Mouse (Mus musculus): ENCODE data around the gene Cenpo. TPM values are rescaled to one million over a fixed set of nuclear protein-coding genes. Genes with fewer than 3 reads are reported as not detected.

Cenpo gene
- total RNA-seq, 4 experiments from 2014 or later = 3.3 to 5.7 (median 4.7) TPM

DNA sequence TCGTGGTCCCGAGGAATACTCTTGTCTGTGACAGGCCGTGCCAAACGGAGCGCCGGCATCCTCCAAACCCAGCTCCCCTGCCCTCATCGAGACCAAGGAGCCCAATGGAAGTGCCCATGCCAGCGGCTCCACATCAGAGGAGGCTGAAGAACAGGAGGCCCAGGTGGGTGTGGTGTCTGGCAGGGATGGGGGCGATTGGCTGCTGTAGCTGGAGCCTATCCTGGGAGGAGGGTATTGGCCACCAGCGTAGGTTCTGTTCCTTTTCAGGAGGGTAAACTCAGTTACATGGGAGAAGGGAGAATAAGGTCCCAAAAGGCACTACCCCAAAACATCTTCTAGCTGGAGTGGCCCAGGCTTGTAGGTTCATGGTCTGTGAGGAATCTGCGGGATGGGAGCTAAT lies 34.8 kb downstream of the Cenpo start:
- DNase-seq (ENCODE audit: low spot score in 2 of 2) = no peak

DNA sequence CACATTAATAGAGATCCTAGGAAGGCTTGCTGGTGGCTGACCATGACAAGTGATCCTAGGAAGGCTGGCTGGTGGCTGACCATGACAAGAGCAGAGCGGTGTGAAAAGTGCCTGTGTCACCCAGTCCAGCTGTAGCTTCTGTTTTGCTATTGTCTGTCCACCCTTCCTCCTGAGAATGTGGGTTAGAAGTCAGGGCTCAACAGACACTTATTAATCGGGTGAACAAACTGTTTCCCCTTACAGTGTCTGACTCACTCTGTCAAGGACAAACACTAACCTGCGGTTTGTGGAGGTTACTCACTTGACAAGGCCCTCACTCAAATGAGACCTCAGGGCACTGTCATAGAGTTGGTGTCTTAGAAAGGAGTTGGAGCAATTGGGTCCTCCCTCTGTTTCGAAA lies 35.4 kb downstream of the Cenpo start:
- DNase-seq (ENCODE audit: low spot score in 2 of 2) = no peak

DNA sequence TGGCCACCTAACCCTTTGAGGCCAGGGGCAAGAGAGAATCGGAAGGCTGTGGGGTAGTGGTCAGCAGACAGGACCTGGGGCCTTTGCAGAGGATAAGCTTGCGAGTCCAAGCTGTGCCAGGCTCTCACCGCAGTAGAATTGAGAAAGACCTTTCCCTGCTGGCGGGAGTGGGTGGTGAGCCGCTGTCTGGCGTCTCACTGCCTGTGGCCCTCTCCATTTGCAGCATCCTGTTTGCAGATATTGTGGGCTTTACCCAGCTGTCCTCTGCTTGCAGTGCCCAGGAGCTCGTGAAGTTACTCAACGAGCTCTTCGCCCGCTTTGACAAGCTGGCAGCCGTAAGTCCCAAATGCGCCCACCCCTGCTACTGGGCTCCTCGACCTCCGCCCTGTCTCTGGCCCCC lies 39.5 kb downstream of the Cenpo start:
- peak; percentile 54 for DNase-seq (ENCODE audit: low spot score in 2 of 2)

DNA sequence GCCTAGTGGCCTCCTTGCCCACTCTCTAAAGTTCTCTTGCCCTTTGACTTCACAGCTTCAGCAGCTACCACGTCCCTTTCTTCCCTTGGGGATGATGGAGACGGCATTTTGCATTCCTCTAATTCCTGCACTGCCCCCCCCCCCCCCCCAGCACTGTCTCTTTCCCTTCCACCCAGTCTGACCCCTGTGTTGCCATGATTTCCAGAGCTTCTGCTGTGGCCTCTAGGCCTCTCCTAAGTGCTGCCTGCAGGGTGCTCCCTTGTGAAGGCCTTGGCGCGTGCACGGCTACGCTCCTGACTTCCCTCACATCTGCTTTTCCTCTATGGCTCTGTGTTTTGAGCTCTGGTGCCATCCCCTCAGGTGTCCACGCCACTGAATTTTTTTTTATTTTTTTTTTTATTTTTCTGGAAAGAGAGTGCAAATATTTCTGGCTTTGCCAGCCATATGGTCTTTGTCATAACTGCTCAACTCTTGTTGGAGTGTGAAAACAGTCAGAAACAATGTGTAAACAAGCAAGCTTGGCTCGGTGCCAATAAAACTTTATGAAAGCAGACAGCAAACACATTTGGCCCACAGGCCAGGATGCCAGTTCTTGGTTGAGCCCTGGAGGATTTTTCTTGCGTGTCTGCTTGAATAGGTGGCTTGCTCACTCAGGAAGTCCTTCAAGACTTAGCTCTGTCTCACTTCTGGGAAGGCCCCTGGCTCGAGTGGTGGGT lies 40.9 kb downstream of the Cenpo start:
- DNase-seq (ENCODE audit: low spot score in 2 of 2) = no peak

DNA sequence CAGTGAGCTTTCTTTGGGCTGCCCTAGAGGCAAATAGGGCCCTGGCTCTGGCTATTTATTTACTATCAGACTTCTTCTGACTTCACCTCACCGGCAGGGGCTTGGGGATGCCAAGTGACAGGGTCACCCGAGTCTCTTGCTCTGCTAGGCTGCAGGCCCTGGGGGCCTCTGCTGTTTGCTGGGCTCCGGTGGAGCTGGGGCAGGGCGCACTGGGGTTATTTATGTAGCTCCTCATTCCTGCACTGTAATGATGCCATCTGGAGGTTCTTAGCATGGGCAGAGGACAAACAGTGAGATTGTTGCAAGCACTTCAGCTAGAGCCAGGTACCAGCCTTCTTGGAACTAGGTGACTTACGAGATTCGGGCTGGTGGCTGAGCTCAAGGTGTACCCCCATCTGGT lies 41.6 kb downstream of the Cenpo start:
- DNase-seq (ENCODE audit: low spot score in 2 of 2) = no peak

DNA sequence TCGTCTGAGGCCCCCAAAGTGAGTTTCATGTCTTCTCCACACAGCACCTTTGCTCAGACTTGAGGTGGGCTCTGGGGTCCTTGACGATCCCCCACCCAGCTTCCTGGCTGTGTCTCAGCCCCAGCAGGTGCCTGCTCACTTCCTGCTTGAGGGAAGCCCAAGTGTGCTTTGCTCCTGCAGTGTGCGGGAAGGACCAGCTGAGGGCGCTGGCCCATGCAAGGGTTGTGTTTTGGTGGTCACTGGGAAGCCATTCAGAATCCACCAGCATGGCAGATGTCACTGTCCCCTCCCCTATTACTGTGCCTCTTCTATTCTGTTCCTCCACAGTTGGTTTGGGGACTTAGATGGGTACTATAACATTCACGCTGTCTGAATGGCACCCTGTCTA lies 45.0 kb downstream of the Cenpo start:
- no peak for DNase-seq (ENCODE audit: low spot score in 2 of 2)

DNA sequence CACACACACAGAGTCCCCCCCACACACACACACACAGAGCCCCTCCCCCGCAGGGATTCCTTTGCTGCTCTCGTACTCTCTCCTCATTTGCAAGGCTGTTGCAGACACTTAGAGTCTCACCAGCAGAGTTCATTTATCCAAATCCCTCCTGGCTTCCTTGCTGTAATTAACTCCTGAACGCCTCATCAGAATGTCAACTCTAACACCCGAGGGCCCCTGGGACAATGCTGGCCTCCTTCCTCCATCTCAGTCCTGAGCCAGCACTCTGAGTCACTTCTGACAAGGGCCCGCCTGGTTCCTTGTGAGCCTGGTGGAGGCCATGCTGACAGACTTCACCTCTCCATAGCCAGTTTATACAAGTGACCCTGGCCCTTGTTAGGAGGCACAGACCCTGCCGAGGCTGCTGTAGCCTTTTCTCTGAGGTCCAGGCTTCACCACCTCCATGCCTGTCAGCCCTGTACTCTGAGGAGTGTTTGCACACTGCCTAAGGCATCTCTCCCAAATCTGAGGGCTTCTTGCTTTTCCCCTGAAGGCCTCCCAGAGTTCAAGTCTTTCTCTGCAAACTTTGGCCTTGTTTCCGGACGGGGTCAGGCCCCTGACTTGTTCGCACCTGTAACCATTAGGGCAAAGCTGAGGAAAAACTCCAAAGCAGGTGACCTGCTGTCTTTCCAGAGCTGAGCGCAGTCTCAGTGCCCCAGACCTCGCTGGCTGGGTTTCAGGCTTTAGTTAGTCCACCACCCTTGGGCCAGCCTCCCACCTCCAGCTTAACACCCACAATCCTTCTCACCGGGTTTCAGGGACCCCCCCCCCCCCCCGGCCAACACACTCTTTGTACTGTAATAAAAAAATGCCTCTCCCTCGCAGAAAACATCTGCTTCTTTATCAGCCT lies 45.7 kb downstream of the Cenpo start:
- DNase-seq (ENCODE audit: low spot score in 2 of 2) = no peak

DNA sequence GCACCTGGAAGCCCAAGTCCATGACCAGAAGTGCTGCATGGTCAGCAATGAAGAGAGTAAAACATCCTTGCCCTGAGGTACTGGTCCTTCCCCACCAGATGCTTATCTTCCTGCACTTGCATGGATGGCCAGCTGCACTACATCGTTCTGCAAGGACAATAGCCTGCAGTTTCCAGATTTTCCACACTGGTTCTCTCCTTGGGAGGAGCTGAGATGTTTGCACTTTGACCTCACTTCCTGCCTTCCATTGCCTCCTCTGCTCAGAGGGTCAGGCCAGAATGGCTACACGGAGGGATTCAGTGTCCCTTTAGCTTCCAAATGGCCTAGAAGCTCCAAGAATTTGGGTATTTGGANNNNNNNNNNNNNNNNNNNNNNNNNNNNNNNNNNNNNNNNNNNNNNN lies 49.4 kb downstream of the Cenpo start:
- no peak for DNase-seq (ENCODE audit: low spot score in 2 of 2)

DNA sequence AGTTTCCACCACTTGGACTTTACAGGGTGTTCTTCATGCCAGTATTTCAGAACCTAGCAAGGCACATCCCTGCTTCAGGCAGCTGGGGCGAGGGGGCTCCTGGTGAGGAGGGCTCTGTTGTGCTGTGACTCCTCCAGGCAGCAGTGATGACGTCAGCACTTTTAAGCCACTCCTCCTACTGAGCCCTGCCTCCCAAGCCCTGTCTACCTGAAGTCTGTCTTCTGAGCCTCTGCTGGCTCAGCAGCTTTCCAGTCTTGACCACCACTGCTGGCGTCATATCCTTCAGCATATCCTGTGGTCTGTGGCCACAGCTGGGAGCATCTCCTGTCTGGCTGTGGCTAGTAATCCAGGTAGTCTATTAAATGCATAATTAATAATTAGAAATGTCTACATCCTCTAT lies 53.6 kb downstream of the Cenpo start:
- DNase-seq (ENCODE audit: low spot score in 2 of 2) = no peak

DNA sequence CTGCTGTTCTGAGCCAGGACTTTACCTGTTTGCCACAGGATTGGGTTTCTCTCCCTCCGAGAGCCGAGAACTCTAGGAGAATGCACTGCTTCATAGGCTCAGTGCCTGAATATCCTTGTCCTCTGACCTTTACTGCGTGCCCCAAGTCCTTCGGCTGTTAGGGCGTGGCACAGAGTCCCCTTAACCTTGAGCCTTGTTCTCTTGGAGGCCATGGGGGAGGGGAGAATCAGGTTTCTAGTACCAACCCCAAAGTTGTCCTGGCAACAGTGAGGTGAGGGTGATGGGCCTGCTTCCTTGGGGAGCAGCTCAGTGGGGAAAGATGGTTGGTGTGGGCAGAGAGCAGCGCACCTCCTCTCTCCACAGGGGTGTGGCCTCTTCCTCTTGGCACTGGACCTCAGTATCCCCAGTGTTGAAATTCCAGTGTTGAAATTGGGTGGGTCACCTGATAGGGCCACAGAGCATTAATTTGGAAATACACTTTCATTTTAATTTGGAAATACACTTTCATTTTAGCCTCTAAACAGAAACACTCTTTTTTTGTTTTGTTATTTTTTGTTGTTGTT lies 54.3 kb downstream of the Cenpo start:
- DNase-seq (ENCODE audit: low spot score in 2 of 2) = no peak

DNA sequence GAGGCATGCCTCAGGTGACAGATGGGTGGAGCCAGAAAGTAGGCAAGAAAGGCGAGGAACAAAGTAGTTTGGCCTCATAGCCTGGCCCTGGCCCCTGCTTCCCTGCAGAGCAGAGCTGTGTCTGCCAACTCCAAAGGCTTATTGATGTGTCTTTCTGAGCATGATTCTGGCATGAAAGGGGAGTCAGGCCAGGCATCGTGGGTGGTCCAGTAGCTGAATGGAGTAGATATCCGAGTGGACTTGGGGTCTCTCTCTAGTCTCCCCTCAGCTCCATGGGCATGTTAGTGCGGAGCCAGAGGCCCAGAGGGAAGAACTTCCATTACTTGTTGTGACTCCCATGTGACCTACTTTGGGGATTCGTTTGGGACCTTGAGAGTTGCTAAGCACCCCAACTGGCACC lies 55.3 kb downstream of the Cenpo start:
- DNase-seq (ENCODE audit: low spot score in 2 of 2) = no peak

DNA sequence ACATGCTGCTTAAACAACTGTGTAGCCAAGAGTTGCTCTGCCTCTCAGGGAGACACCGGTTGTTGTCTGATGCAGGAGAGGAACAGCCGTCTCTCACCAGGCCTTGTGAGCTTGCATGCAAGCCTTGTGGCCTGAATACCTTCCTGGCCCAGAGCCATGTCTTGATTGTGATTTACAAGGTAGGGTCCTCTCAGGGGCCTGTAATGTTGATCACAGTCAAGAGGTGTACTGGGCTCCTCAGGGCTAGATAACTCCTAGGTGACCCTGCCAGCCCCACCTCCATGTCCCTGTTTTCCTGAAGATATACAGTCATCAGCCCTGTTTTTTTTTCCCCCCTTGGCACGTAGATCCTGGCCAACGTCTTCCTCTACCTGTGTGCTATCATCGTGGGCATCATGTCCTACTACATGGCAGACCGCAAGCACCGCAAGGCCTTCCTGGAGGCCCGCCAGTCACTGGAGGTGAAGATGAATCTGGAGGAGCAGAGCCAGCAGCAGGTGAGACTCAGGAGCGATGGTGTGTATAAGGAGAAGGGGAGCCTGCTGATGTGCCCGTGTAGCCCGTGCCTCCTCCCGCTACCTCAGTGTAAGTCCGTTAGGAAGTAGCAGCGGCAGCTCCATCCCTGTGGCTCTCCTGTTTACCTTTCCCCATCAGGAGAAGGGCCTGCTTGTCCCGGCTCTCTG lies 60.8 kb downstream of the Cenpo start:
- no peak for DNase-seq (ENCODE audit: low spot score in 2 of 2)

DNA sequence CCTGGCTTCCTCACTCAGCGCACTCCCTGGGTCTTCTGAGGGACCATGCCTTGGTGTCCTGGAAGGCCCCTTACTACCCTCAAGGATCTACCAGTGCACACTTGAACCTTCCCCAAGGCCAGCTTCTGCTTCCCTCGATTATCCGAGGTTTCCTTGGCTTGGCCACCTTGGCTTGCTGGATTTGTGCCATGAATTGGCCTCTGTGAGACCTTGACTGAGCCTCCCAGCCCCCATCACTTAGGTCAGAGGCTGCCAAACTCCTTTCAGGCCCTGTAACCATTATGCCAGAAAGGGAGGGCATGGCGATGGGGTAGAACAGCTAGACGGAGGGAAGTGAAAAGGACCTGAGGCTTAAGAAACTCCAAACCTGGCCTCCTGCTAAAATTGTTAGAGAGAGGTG lies 64.5 kb downstream of the Cenpo start:
- no peak for DNase-seq (ENCODE audit: low spot score in 2 of 2)

DNA sequence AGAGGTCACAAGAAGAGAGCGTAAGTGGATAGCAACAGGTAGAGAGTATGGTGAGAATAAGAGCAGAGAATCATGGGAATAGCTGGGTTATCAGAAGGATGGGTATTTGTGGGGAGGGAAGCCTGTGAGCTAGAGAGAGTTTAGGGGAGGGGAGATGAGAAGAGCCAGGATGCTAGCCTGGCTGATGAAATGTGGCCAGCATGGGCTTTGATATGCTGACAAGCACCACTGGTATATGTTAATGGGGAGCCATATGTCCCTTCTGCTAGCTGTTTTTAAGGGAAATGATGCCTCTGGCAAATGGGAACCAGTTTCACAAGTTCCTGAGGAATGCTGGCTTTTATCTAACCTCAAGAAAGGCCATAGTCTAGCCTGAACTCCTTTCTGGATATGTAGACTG lies 65.0 kb downstream of the Cenpo start:
- DNase-seq (ENCODE audit: low spot score in 2 of 2) = no peak

DNA sequence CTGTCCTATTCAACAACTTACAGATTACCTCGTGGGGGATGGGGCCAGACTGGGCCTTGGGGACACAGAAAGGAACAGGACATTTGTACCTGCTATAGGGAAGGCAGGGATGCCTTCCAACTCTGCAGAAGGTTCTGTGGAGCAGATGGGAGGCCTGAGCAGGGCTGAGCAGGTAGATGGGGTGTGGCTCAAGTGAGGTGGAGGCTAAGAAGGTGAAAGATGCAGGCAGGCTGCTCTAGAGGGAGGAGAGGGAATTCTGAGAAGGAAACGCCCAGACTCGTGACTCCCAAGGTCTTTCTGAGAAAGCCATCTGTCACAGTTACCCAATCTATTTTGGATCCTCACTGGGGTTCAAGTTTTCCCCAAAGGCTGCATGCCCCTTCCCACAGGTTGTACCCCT lies 67.1 kb downstream of the Cenpo start:
- DNase-seq (ENCODE audit: low spot score in 2 of 2) = no peak

DNA sequence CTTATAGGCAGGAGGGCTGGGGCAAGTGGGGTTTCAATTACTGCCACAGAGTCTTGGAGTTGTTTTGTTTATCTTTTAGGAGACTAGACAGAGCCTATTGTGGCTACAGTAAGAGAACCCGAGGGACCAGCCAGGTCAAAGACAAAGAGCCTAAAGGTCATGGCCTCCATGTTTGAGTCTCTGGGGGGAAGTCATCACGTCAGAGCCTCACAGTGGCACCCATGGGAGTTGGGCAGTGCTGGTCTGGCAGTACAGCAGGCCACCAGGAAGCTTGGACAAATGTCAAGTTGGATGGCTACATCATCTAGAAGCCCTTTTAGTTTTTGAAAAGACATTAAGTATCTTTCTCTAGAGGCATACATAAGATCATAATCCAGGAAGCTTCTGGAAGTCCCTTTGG lies 71.2 kb downstream of the Cenpo start:
- DNase-seq (ENCODE audit: low spot score in 2 of 2) = no peak

DNA sequence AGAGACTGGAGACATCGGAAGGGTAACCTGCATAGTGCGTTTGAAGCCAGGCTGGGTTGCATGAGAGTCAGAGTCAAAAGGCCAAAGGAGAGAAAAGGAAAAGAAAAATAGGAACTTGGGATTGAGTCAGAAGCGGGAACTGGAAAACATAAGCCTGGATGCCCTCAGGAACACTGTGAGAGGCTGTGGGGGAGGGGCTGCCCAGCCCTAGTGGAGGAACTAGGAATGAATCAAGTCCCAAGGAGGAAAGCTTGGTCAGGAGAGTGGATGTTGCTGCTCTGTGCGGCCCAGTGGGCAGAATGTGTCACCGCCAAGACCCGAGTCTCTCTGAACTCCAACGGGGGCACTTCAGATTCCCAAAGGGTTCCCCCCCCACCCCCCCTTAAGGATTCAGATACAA lies 73.8 kb downstream of the Cenpo start:
- no peak for DNase-seq (ENCODE audit: low spot score in 2 of 2)

DNA sequence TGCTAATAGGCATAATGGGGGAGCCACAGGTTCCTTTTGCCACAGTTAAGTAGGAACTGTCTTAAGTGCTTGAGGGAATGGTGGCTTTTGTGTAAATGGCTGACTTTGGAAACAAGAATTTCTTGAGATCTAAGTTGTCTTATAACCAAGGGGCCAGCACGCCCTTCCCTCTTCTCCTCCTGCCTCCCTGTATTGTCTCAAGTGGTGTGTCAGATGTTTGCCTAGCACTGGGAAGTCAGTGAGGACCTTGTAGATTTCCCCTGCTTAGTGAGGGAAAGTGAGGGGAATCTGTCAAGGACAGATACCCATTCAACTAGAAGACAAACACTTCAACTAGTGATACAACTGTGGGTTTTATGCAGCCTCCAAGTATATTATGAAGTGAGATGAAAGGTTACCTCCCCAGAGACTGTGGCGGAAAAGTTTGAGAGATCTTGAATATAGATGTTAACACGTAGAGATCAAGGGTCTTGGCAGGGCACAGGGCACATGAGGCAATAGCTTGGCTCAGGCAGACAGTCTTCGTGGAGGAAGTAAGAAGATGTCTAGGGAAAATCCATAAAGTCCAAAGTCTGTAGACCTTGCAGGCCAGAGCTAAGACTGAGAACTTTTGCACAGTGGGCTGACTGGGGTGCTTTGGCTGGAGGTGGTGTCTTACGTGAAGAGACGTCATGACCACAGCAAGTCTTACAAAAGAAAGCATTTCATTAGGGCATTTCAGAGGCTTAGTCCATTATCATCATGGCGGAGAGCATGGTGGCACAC lies 75.0 kb downstream of the Cenpo start:
- DNase-seq (ENCODE audit: low spot score in 2 of 2) = no peak

DNA sequence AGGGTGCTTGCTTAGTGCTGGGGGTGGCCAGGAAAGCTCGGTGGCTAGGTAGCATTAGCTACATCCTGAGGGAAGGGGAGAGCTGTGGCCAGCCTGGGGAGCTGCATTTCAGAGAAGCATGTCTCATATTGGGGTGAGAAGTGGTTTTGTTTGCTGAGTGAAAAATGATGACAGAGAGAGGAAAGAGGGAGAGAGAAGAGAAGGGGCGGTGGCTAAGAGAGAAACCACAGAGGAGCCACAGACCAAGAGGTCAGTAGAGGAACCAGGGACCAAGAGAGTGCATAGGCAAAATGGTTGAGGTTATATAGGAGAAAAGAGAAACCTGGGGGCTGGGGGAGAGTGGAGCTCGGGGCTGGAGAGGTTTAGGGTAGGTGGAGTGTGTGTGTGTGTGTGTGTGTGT lies 75.9 kb downstream of the Cenpo start:
- no peak for DNase-seq (ENCODE audit: low spot score in 2 of 2)

DNA sequence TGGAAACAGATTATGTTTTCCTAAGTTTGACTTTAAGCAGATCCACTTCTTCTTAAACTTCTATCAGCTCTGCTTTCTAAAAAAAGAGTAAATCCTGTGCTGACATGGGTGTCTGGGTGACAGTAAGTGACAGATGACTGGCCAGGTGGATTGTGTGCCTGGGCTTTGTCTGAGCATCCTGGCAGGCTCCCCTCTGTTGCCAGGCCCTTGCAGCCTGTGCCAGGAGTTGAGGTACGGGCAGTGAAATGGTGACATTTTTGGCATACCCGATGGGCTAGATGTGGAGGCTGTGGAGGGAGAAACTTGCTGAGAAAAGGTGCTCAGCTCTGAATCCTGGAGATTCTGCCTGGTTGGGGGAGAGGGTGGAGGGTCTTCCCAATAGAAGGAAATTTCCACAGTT lies 76.6 kb downstream of the Cenpo start:
- no peak for DNase-seq (ENCODE audit: low spot score in 2 of 2)

DNA sequence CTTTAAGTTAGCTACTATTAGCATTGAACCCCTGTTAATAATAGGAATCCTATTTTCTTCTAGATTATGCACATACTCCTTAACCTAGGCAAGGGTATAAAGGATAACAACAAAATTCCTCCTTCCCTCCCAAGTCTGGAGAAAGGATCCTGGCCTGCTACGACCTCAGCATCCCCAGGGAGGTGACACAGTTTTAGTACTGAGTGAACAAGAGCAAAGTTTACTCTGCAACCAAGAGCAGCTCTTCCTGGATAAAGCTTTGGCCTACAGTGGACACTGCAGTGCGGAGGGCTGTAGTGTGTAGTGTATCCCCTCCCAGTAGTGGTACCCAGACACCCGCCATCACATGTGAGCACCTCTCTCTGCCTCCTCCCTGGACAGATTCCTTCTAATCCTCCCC lies 82.1 kb downstream of the Cenpo start:
- DNase-seq (ENCODE audit: low spot score in 2 of 2) = no peak

Measured in layer of hippocampus, adult 8-10 months (tissue).